Mouse (Mus musculus) frontal cortex, adult 2 months (tissue): ENCODE measurements around the gene Nle1. TPM values are rescaled to one million over a fixed set of nuclear protein-coding genes. Genes with fewer than 3 reads are reported as not detected.

Experiments
- DNase-seq, 2 experiments: peaks; one replicate each; pipeline ENCODE4 v3.0.0; 2022; ENCODE audit warnings: low spot score in 1 of 2; ENCODE audit errors: extremely low spot score in 1 of 2
- polyA plus RNA-seq: library from polyadenylated mRNA; depleted of rRNA; stranded (reverse); fragments of >200 nt; gene quantifications from 2 replicates; pipeline ENCODE4 v1.2.3, GENCODE M21; 2012

The Nle1 gene
- polyA plus RNA-seq, 1 experiment, result 39.1 TPM

- DNase-seq, result no peak
Observed at GRCm38 (mm10) chr11:82920768-82921167, 12.6 kb upstream of the Nle1 start.

DNA sequence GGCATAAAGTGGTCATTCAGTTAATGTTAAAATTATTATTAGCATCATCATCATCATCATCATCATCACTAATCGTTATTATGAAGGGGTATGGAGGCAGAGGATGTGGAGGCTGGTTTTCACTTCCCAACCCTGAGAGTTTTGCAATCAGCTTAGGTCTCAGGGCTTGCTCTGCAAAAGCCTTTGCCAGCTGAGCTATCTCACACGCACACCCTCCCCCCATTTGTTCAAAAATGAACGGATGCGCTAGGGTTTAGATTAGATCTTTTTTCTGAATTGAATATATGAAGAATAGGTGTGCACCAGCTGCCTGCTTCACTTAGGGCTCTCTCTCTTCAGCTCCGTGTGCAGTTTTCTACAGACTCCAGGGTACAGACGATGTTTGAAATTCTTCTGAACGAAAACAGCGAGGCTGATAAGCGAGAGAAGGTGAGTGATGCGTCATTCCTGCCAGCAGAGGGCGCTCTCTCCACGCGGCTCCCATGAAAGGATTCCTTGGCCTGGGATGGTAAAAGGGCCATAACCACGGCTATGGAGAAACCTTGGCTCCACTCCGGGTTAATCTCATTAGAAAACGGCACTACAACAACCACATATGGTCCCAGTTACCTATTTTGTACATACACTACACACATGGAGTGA lies 6.6 kb upstream of the Nle1 start:
- peak in 1 of 2 experiments; percentile 86 for DNase-seq

DNA sequence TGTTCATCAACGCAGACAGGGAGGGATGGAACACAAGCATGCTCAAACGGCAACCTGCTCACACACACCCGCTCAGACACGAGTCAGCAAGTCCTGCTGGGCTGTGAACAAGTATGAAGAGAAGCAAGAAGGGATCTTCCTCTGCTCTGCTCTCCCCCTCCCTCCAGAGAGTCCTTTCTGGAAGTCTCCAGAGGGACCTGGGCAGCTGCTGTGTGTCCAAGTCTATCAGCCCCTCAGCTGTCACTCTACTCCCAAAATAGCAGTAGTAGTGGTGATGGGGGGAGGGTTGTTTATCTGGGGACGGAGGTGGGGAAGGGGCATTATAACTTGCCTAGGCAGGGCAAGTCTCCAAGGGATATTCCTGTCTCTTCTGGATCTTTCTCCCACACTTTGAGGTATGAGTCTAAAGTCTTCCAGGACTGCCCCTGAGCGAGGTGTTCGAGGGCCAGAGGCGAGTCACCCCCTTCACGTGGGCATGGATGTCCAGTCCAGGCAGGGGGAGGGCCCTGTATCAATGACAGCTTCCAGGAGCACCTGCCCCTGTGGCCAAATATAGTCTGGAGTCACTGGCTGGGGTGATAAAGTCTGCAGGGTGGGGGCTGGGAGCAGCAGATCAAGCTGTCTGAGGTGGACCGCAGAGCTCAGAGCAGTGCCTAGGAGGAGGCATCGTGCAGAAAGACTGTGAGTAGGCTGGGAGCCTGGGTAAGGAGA lies 2.6 kb upstream of the Nle1 start:
- no peak for DNase-seq

- no peak for DNase-seq
Observed at GRCm38 (mm10) chr11:82910250-82910649, 2.0 kb upstream of the Nle1 start, which contains the start of gene Unc45b. Unc45b (plus strand) TSS chr11:82910550.

GRCm38 (mm10) chr11:82908608-82908989 lies 388 bp upstream of the Nle1 start:
- DNase-seq, result no peak

GRCm38 (mm10) chr11:82905816-82906215 lies 2.4 kb downstream of the Nle1 start:
- no peak for DNase-seq

DNA sequence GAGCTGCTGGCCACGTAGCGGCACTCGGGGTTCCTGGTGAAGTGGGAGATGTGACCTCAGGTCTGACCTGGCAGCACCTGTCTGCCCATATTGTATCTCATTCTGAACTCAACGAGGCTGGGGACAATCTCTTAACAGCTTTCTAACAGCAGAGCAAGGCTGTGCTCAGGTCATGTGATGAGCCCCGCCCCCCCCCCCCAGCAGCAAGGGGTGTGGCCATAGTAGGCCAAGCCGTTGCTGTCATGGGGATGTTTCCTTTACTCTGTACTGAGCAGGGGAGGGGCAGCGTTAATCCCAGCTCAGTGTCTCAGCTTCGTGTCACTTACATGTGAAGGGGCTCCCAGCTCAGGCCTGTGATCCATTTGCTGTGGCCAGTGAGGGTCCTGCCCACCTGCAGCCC lies 3.3 kb downstream of the Nle1 start:
- no peak for DNase-seq

DNA sequence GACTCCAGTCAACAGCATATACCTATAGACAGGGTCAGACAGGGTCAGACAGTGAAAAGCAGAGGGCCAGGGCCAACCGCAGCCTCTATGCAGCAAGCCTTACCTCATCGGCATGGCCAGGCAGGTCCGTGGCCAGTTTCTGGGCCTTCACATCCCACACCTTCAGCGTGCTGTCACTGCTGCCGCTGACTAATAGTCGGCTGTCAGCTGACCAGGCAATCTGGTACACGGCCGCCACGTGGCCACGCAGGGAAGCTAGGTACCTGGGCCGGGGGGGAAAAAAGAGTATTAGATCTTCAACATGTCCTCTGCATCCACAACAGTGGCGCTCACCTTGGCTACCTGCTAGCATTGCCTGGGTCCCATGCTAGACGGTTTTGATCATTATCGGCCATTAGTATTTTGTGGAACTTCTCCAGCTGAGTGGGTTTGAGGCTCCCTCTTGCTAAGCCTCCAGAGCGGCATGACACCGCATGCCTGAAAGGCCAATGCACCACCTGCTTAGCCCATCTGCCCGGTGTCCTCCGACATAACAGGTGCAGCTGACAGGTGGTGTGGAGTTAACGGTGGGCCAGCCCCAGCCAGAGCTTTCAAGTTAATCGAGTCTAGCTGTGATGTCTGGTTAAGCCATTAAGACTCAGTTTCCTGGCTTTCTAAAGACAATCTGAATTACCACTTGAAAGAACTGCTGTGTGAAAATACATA lies 6.5 kb downstream of the Nle1 start:
- DNase-seq, result no peak

DNA sequence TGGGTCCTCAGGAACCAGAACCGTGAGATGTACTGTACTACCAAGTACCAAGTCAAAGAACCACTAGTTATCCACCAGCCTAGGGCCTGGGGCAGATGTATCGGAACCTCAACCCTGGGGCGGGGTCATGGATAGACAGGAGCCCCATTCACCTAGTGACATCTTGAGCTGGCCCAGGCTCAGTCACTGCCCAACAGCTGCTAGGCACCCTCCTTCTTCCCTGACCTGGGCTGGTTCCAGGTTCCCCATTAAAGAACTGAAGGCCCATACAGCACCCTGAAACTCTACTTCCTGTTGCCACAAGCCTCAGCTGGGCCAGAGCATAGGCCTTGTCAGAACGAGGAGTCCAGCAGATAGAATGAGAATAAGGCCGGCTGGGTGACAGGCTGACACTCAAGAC lies 8.5 kb downstream of the Nle1 start:
- DNase-seq, result no peak

DNA sequence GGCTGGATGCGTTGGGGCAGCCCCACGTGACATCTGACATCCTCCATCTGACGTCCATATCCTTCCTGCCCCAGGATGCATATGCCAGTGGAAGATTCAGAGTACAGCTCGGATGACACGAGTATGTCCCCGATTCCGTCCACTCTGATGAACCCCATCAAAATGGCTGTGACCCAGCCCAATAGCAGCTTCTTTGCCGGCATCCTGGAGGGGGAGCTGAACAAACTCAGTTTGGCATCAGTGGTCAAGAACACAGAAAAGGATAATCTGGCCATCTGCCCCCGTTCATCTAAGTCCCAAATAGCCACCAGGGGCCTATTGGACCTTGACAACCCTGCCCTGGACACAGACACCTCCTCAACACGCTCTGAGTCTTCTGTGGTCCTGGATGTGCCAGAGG lies 10.7 kb downstream of the Nle1 start:
- DNase-seq, result no peak

DNA sequence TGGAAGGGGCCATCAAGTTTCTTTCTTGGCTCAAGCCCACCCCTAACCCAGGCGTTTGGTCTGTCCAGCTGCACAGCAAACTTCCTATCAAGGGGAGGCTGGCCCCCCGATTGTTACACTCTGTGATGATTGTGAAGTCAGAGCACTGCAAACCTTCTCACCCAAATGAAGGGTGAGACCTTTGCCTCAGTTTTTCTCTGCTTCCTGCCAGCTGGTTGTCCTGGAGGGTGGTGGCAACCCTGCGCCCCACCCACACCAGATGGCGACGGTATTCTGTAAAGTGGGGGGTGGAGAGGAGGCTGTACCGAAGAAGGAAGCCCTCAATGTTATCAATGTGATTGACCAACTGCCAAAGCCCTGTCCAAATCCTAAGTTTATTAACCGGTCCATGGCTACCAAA lies 16.3 kb downstream of the Nle1 start, which contains the start of gene Fndc8:
Gene Fndc8, plus strand, starts transcription at position 189 of the 400 bp plus-strand sequence.
- DNase-seq, result no peak

DNA sequence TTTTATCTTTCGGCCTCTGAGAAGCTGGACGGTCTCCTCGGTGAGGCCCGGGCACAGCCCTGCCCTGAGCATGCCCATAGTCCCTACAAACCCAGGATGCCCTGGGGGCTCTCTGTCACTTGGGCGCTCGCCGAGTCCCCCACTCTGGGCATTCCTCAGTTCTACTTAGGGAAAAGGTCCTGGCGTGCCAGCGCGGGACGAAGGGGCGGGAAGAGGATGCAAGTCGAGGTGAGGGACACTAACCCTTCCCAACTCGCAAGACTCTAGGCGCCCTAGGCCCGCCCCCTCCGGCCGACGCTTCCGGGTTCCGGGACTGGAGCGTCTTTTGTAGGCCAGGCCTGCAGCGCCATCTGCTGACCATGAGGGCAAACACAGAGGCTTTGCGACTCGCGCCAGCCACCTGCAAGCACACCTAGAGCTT lies 17.9 kb downstream of the Nle1 start, which contains the start of gene Rad51d:
Gene Rad51d, minus strand, starts transcription at position 273 of the 421 bp plus-strand sequence.
- peak; percentile 82 to 96 for DNase-seq

- peak in 1 of 2 experiments; percentile 16 for DNase-seq
Observed at GRCm38 (mm10) chr11:82889524-82890341, 18.5 kb downstream of the Nle1 start.

- DNase-seq, result no peak
Observed at GRCm38 (mm10) chr11:82888491-82888946, 19.7 kb downstream of the Nle1 start.

DNA sequence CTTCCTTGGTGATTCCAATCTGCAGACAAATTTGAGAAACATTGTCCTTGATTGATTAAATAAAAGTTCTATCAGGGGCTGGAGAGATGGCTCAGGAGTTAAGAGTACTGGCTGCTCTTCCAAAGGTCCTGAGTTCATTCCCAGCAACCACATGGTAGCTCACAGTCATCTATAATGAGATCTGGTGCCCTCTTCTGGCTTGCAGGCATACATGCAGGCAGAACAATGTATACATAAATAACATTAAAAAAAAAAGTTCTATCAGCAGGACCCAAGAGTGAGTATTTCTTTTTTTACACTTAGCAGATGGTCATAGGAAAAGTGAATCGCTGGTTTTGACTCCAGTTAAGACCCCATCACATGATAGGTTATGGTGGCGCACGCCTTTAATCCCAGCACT lies 21.7 kb downstream of the Nle1 start:
- DNase-seq, result no peak

GRCm38 (mm10) chr11:82883180-82883579 lies 25.0 kb downstream of the Nle1 start:
- DNase-seq, result no peak

GRCm38 (mm10) chr11:82877726-82878344 lies 30.4 kb downstream of the Nle1 start:
- DNase-seq, result no peak

- no peak for DNase-seq
Observed at GRCm38 (mm10) chr11:82875631-82876030, 32.6 kb downstream of the Nle1 start.

GRCm38 (mm10) chr11:82874924-82875323 lies 33.3 kb downstream of the Nle1 start:
- DNase-seq, result no peak

GRCm38 (mm10) chr11:82871031-82871446 lies 37.2 kb downstream of the Nle1 start, which contains the start of gene Rffl:
Rffl (minus strand) TSS chr11:82871210.
- peak; percentile 62 to 97 for DNase-seq
